Mouse (Mus musculus) myocyte (in vitro differentiated cells): Measurements from ENCODE around the gene Ky.

Experiments used
- CEBPB ChIP-seq: IDR thresholded peaks from 2 replicates; pipeline ENCODE4 v1.6.1; 2011; ENCODE audit warnings: mild to moderate bottlenecking, moderate library complexity; ENCODE audit not compliant: poor library complexity, insufficient read depth, severe bottlenecking
- E2F4 ChIP-seq: IDR thresholded peaks from one replicate; pipeline ENCODE4 v1.6.1; 2011; ENCODE audit warnings: mild to moderate bottlenecking, control low read depth, moderate library complexity; ENCODE audit not compliant: insufficient read depth
- MYOG ChIP-seq, 3 experiments: IDR thresholded peaks; one replicate each; pipeline ENCODE4 v1.6.1; 2011; ENCODE audit warnings: control low read depth in 2 of 3, low read depth in 2 of 3, mild to moderate bottlenecking in 2 of 3; ENCODE audit not compliant: insufficient read length in 2 of 3, control insufficient read depth in 1 of 3, insufficient read depth in 1 of 3
- POLR2A ChIP-seq: IDR thresholded peaks from one replicate; pipeline ENCODE4 v1.6.1; 2011; ENCODE audit warnings: low read depth, mild to moderate bottlenecking, control low read depth, moderate library complexity; ENCODE audit not compliant: insufficient read length
- POLR2AphosphoS2 ChIP-seq: IDR thresholded peaks from one replicate; pipeline ENCODE4 v1.6.1; 2011; ENCODE audit warnings: low read depth, control low read depth; ENCODE audit not compliant: insufficient read length
- REST ChIP-seq: IDR thresholded peaks from one replicate; pipeline ENCODE4 v1.6.1; 2011; ENCODE audit warnings: mild to moderate bottlenecking, control low read depth, moderate library complexity; ENCODE audit not compliant: insufficient read depth, insufficient read length
- TCF12 ChIP-seq: IDR thresholded peaks from one replicate; pipeline ENCODE4 v1.6.1; 2011; ENCODE audit warnings: mild to moderate bottlenecking, control low read depth; ENCODE audit not compliant: poor library complexity, insufficient read depth, severe bottlenecking
- TCF3 ChIP-seq: IDR thresholded peaks from one replicate; pipeline ENCODE4 v1.6.1; 2011; ENCODE audit warnings: low read depth, control low read depth; ENCODE audit not compliant: insufficient read length
- USF1 ChIP-seq: IDR thresholded peaks from one replicate; pipeline ENCODE4 v1.6.1; 2011; ENCODE audit warnings: low read depth, mild to moderate bottlenecking, control low read depth, moderate library complexity

- no peak for TF ChIP-seq POLR2A
- no peak for TF ChIP-seq USF1
- TF ChIP-seq POLR2AphosphoS2 = no peak
- TF ChIP-seq TCF3 = no peak
- TF ChIP-seq E2F4 = no peak
- no peak for TF ChIP-seq CEBPB
- no peak for TF ChIP-seq TCF12
- TF ChIP-seq REST = no peak
- no peak for TF ChIP-seq MYOG (IDR thresholded peaks at IDR 0.05; ENCODE audit: control insufficient read depth in 1 of 3, insufficient read depth in 1 of 3, insufficient read length in 2 of 3, low read depth in 2 of 3)
Observed at GRCm38 (mm10) chr9:102465726-102466125, 39.8 kb upstream of the Ky start.
